Mouse (Mus musculus): ENCODE data around the gene Hist1h2ad.

DNA sequence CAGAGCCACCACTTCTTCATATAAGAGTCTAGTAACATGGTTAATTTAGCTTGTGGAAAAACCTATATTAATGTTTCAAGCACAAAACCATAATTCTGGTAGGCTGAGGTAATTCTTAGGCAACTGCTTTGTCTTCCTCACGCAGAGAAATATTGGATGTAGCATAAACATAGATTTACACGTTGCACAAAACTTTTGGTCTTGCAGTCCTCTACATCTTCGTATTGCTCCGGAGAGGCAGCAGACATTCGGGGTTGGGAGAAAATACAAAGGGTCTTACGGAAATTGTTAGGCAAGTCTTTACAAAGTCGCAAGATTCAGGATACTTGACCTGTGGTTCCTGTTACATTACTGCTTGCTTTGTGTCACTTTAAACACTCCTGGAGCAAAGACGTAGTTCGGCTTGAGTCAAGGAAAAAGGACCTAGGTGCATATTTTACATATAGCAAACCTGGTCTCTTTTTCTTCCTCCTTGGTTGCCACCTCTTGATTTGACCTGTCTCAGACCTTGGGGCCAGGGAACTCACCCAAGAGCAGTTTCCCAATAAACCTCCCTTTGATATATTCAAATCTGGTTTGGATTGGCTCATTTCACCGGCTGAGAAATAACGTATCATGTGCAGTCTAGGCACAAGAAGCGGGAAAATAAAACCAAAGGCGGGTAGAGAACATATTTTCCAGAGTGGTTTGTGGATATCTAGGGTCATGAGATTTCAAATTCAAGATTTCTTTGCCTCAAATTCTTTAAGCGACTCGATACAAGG is 39.6 kb upstream of the Hist1h2ad start:
- no peak for TF ChIP-seq CTCF (IDR thresholded peaks at IDR 0.05; ENCODE audit: low read depth)
- TF ChIP-seq EP300 (IDR thresholded peaks at IDR 0.05; ENCODE audit: low read depth), result no peak; the same call in none of the 2 replicates
